Mouse (Mus musculus) ES-E14 (cell line): ENCODE data around the gene Sh3kbp1. TPM values are rescaled to one million over a fixed set of nuclear protein-coding genes. Genes with fewer than 3 reads are reported as not detected.

Experiments
- DNase-seq: peaks from one replicate; pipeline ENCODE4 v3.0.0-alpha.2; 2013; ENCODE audit warnings: low read depth, low spot score
- H3K27ac ChIP-seq: 2 replicates; pipeline ENCODE4 v1.5.1; 2012; ENCODE audit warnings: low read depth, mild to moderate bottlenecking, low read length, moderate library complexity, mixed read lengths; ENCODE audit not compliant: poor library complexity, insufficient read depth, severe bottlenecking
- H3K36me3 ChIP-seq: 2 replicates; pipeline ENCODE4 v1.6.1; 2012; ENCODE audit warnings: mild to moderate bottlenecking, low read length, moderate library complexity, mixed read lengths; ENCODE audit not compliant: control insufficient read depth, poor library complexity, insufficient read depth, severe bottlenecking
- H3K4me1 ChIP-seq, 2 experiments: fragments of 150-350 bp in 1 of 2; sonication (generic) in 1 of 2; 2 replicates each; pipeline ENCODE4 v1.6.1; 2012; ENCODE audit warnings: low read length in 2 of 2, mild to moderate bottlenecking in 1 of 2, mixed read lengths in 1 of 2; ENCODE audit not compliant: control insufficient read depth in 2 of 2, insufficient read depth in 2 of 2, poor library complexity in 1 of 2
- H3K4me3 ChIP-seq, 2 experiments: fragments of 150-350 bp in 1 of 2; sonication (generic) in 1 of 2; 2 replicates each; pipeline ENCODE4 v1.5.1; 2012; ENCODE audit warnings: low read length in 2 of 2, low read depth in 1 of 2, mild to moderate bottlenecking in 1 of 2, mixed read lengths in 1 of 2; ENCODE audit not compliant: insufficient read depth in 1 of 2, poor library complexity in 1 of 2, severe bottlenecking in 1 of 2
- H3K9ac ChIP-seq: 2 replicates; pipeline ENCODE4 v1.6.1; 2012; ENCODE audit warnings: low read depth, mild to moderate bottlenecking, low read length, mixed read lengths; ENCODE audit not compliant: poor library complexity, insufficient read depth, severe bottlenecking
- H3K9me3 ChIP-seq: fragments of 150-350 bp; sonication (generic); 2 replicates; pipeline ENCODE4 v1.6.1; 2012; ENCODE audit warnings: low read depth, mild to moderate bottlenecking, low read length; ENCODE audit not compliant: control insufficient read depth, insufficient read depth
- CHD2 ChIP-seq: IDR thresholded peaks from 2 replicates; pipeline ENCODE4 v1.6.1; 2014; ENCODE audit warnings: mild to moderate bottlenecking, low read depth, low read length, inconsistent platforms
- HCFC1 ChIP-seq: IDR thresholded peaks from 2 replicates; pipeline ENCODE4 v1.6.1; 2012; ENCODE audit warnings: low read length, inconsistent platforms, borderline replicate concordance; ENCODE audit not compliant: insufficient read depth
- MAFK ChIP-seq: IDR thresholded peaks from 2 replicates; pipeline ENCODE4 v1.6.1; 2014; ENCODE audit warnings: mild to moderate bottlenecking, low read depth, low read length, inconsistent platforms; ENCODE audit not compliant: insufficient read depth
- ZC3H11A ChIP-seq: IDR thresholded peaks from 2 replicates; pipeline ENCODE4 v1.6.1; 2012; ENCODE audit warnings: low read depth, mild to moderate bottlenecking, inconsistent platforms, low read length, borderline replicate concordance
- ZNF384 ChIP-seq: IDR thresholded peaks from 2 replicates; pipeline ENCODE4 v1.6.1; 2012; ENCODE audit warnings: low read depth, low read length, inconsistent platforms
- in situ Hi-C, 2 experiments: fragments of 600-800 bp; cut with MboI; formaldehyde crosslinking; loops; one replicate each; pipeline ENCODE4 v1.15.1; 2025; ENCODE audit warnings: low sequenced_read_pairs in 2 of 2, inconsistent platforms in 1 of 2; ENCODE audit not compliant: unreplicated experiment in 2 of 2
- total RNA-seq: library from RNA; depleted of rRNA; stranded (reverse); fragments of 300-350 nt; gene quantifications from 2 replicates; pipeline ENCODE4 v1.2.3, GENCODE M21; 2012

Sh3kbp1 gene
- total RNA-seq, 1 experiment = 8.5 TPM

- no peaks in the 10 kb centered on the region for H3K4me1 ChIP-seq
- DNase-seq = no peak
- no peaks in the 10 kb centered on the region for H3K36me3 ChIP-seq
- H3K9me3 ChIP-seq = no peaks in the 10 kb centered on the region
- TF ChIP-seq CHD2 (no peak), HCFC1 (no peak), ZNF384 (no peak), ZC3H11A (no peak), MAFK (no peak)
- in situ Hi-C loops = no loop called here
- no peak overlapping the region for H3K4me3 ChIP-seq
- H3K9ac ChIP-seq = no peak overlapping the region
- no peak overlapping the region for H3K27ac ChIP-seq
Observed at GRCm38 (mm10) chrX:159769773-159770172, 142.7 kb downstream of the Sh3kbp1 start.

- TF ChIP-seq HCFC1 (no peak), ZNF384 (no peak), MAFK (no peak), ZC3H11A (no peak), CHD2 (no peak)
- in situ Hi-C loops = no loop called here
- H3K4me3 ChIP-seq = no peak overlapping the region
- no peaks in the 10 kb centered on the region for H3K36me3 ChIP-seq
- no peak overlapping the region for H3K27ac ChIP-seq
- no peak for DNase-seq
- H3K4me1 ChIP-seq = no peaks in the 10 kb centered on the region
- no peaks in the 10 kb centered on the region for H3K9me3 ChIP-seq
- H3K9ac ChIP-seq = no peak overlapping the region
Observed at GRCm38 (mm10) chrX:159772137-159772536, 145.1 kb downstream of the Sh3kbp1 start.

- no peak overlapping the region for H3K9ac ChIP-seq
- no peaks in the 10 kb centered on the region for H3K9me3 ChIP-seq
- no peaks in the 10 kb centered on the region for H3K36me3 ChIP-seq
- no peak for TF ChIP-seq ZC3H11A
- TF ChIP-seq CHD2 = no peak
- no peak for TF ChIP-seq MAFK
- TF ChIP-seq HCFC1 = no peak
- TF ChIP-seq ZNF384 = no peak
- no peaks in the 10 kb centered on the region for H3K4me1 ChIP-seq
- no peak overlapping the region for H3K4me3 ChIP-seq
- DNase-seq = no peak
- no peak overlapping the region for H3K27ac ChIP-seq
- in situ Hi-C loops = no loop called here
Observed at GRCm38 (mm10) chrX:159775042-159775441, 148.0 kb downstream of the Sh3kbp1 start.

- H3K4me3 ChIP-seq = no peak overlapping the region
- no peak for TF ChIP-seq ZC3H11A
- no peak for TF ChIP-seq MAFK
- TF ChIP-seq ZNF384 = no peak
- TF ChIP-seq CHD2 = no peak
- TF ChIP-seq HCFC1 = no peak
Observed at GRCm38 (mm10) chrX:159778787-159779186, 151.7 kb downstream of the Sh3kbp1 start.

GRCm38 (mm10) chrX:159790516-159790915 lies 163.4 kb downstream of the Sh3kbp1 start:
- in situ Hi-C loops = no loop called here

More at GRCm38 (mm10) chrX:159778787-159779186, 151.7 kb downstream of the Sh3kbp1 start:
- Histone ChIP-seq H3K9ac (no peak overlapping the region), H3K4me1 (no peaks in the 10 kb centered on the region), H3K27ac (no peak overlapping the region), H3K9me3 (no peaks in the 10 kb centered on the region), H3K36me3 (no peaks in the 10 kb centered on the region)
- in situ Hi-C loops = no loop called here
- no peak for DNase-seq

More at GRCm38 (mm10) chrX:159790516-159790915, 163.4 kb downstream of the Sh3kbp1 start:
- Histone ChIP-seq H3K4me1 (no peaks in the 10 kb centered on the region), H3K9ac (no peak overlapping the region), H3K9me3 (no peaks in the 10 kb centered on the region), H3K27ac (no peak overlapping the region), H3K4me3 (no peak overlapping the region), H3K36me3 (no peaks in the 10 kb centered on the region)
- DNase-seq = no peak
- TF ChIP-seq HCFC1 = no peak
- no peak for TF ChIP-seq ZNF384
- TF ChIP-seq MAFK = no peak
